ENCODE assay signal across 28 mouse cellular contexts in genomic region chr1:191883654-191884053, GRCm38 (mm10). TPM values are rescaled to one million over a fixed set of nuclear protein-coding genes. Genes with fewer than 3 reads are reported as not detected.
DNase-seq lines count a peak whose midpoint lies in the region; ATAC-seq and TF ChIP-seq lines count a peak whose summit lies in the region.
"Had no signal": no experiment of that assay in that cellular context is flagged by ENCODE, and none has a peak within 500 bp of the region (broad histone marks: within the 10 kb centered on the region; RNA-seq: fewer than 3 reads in every experiment).

No protein-coding gene starts in this region.

- peak; percentile 54 for ATAC-seq in intestine, embryonic 15.5 days
- ATAC-seq in intestine, postnatal 0 days, result no peak
- peak; percentile 13 for ATAC-seq in megakaryocyte progenitor cell, adult 5-6 weeks (replicated peaks; ENCODE audit: poor library complexity)
- ATAC-seq: forebrain, embryonic 15.5 days; inflammation-experienced regulatory T-cells, adult 6 months; lung, postnatal 0 days; midbrain, embryonic 13.5 days had no signal

- H3K9me3 ChIP-seq in intestine, embryonic 15.5 days, result no peaks in the 10 kb centered on the region
- no peaks in the 10 kb centered on the region for H3K9me3 ChIP-seq in intestine, postnatal 0 days (ENCODE audit: control insufficient read depth)
- H3K9me3 ChIP-seq in MEL (replicated peaks; ENCODE audit: insufficient read depth, low read length), result no peaks in the 10 kb centered on the region
- H3K9me3 ChIP-seq in embryonic facial prominence, embryonic 10.5 days, result no peaks in the 10 kb centered on the region
- H3K9me3 ChIP-seq: embryonic facial prominence, embryonic 13.5 days; forebrain, embryonic 10.5 days; forebrain, embryonic 15.5 days; hindbrain, embryonic 15.5 days; midbrain, embryonic 13.5 days; neural tube, embryonic 13.5 days had no signal

- no peak for TF ChIP-seq EP300 in MEL (IDR thresholded peaks at IDR 0.05; ENCODE audit: low read depth in 1 of 2, low read length in 2 of 2)

- no peak overlapping the region for H3K27ac ChIP-seq in intestine, embryonic 15.5 days
- no peak overlapping the region for H3K27ac ChIP-seq in intestine, postnatal 0 days (ENCODE audit: low read depth, low read length)
- H3K27ac ChIP-seq in MEL (ENCODE audit: control insufficient read depth, low read depth, low read length), result no peak overlapping the region
- H3K27ac ChIP-seq in embryonic facial prominence, embryonic 10.5 days (replicated peaks), result 0 out of 2 replicates have a peak overlapping the region, but pooled peaks have one; percentile 35
- H3K27ac ChIP-seq in layer of hippocampus, adult 2 months, result no peak overlapping the region
- H3K27ac ChIP-seq: embryonic facial prominence, embryonic 13.5 days; forebrain, embryonic 10.5 days; forebrain, embryonic 15.5 days; hindbrain, embryonic 15.5 days; midbrain, embryonic 13.5 days; neural tube, embryonic 13.5 days had no signal

- WGBS in intestine, embryonic 15.5 days, result 39% methylated on average over 5 of the region's 5 CpGs
- WGBS in intestine, postnatal 0 days, result 30% methylated on average over 5 of the region's 5 CpGs
- WGBS in embryonic facial prominence, embryonic 10.5 days, result 81% methylated on average over 5 of the region's 5 CpGs

- H3K4me1 ChIP-seq in intestine, embryonic 15.5 days (replicated peaks), result peaks cover 3% of the 10 kb centered on the region; the same call in 1 of the 2 replicates
- no peaks in the 10 kb centered on the region; the same call in 1 of the 2 replicates for H3K4me1 ChIP-seq in intestine, postnatal 0 days (replicated peaks; ENCODE audit: control insufficient read depth, insufficient read depth, low read length)
- H3K4me1 ChIP-seq in MEL (ENCODE audit: control insufficient read depth in 1 of 2, insufficient read depth in 2 of 2, low read length in 2 of 2), result peaks cover 20 to 38% of the 10 kb centered on the region in 2 experiments
- H3K4me1 ChIP-seq in embryonic facial prominence, embryonic 10.5 days, result peaks cover 21% of the 10 kb centered on the region
- H3K4me1 ChIP-seq: hindbrain, embryonic 15.5 days; midbrain, embryonic 13.5 days; neural tube, embryonic 13.5 days had no signal

- H3K4me3 ChIP-seq in intestine, embryonic 15.5 days (replicated peaks), result no peak overlapping the region
- H3K4me3 ChIP-seq in intestine, postnatal 0 days (ENCODE audit: low read depth, low read length), result no peak overlapping the region
- H3K4me3 ChIP-seq in MEL (ENCODE audit: control insufficient read depth in 1 of 2, insufficient read depth in 1 of 2, low read depth in 2 of 2, low read length in 2 of 2), result no peak overlapping the region
- no peak overlapping the region for H3K4me3 ChIP-seq in embryonic facial prominence, embryonic 10.5 days
- no peak overlapping the region for H3K4me3 ChIP-seq in layer of hippocampus, adult 2 months
- H3K4me3 ChIP-seq: embryonic facial prominence, embryonic 13.5 days; forebrain, embryonic 10.5 days; forebrain, embryonic 15.5 days; hindbrain, embryonic 15.5 days; megakaryocyte, embryonic 14.5 days; midbrain, embryonic 13.5 days; neural tube, embryonic 13.5 days had no signal

- DNase-seq in MEL (ENCODE audit: low read depth, low spot score), result no peak
- DNase-seq in embryonic facial prominence, embryonic 10.5 days (ENCODE audit: low spot score), result no peak
- DNase-seq in B cell, adult 2 months, result no peak
- DNase-seq in layer of hippocampus, adult 2 months (ENCODE audit: low spot score in 2 of 2), result no peak
- no peak for DNase-seq in cerebellum, postnatal 14 days
- DNase-seq: adrenal gland, adult 8-10 months; cerebellum, adult 2 months; cerebellum, postnatal 25 days; gastrocnemius, postnatal 25 days; heart, adult 11 months; kidney, adult 2 months; kidney, postnatal 10 days; layer of hippocampus, adult 9-11 months; right cerebral cortex, postnatal 4 days; thymus, postnatal 14 days had no signal

- no peak for TF ChIP-seq CTCF in intestine, postnatal 0 days (IDR thresholded peaks at IDR 0.05; ENCODE audit: low read depth)
- TF ChIP-seq CTCF in MEL (IDR thresholded peaks at IDR 0.05 in 2 of 3, conservative IDR thresholded peaks at IDR 0.05 in 1 of 3; ENCODE audit: control insufficient read depth in 1 of 3, insufficient read depth in 1 of 3, low read depth in 2 of 3, low read length in 3 of 3, poor library complexity in 1 of 3, severe bottlenecking in 1 of 3), result no peak
- TF ChIP-seq CTCF in layer of hippocampus, adult 2 months (conservative IDR thresholded peaks at IDR 0.05), result no peak

- no peaks in the 10 kb centered on the region for H3K36me3 ChIP-seq in intestine, embryonic 15.5 days
- H3K36me3 ChIP-seq in intestine, postnatal 0 days (ENCODE audit: control insufficient read depth, insufficient read depth), result no peaks in the 10 kb centered on the region
- H3K36me3 ChIP-seq in MEL (ENCODE audit: control insufficient read depth in 1 of 2, insufficient read depth in 2 of 2, low read length in 2 of 2), result peaks cover 0 to 37% of the 10 kb centered on the region in 2 experiments; a peak in 2 of 4 replicates
- no peaks in the 10 kb centered on the region for H3K36me3 ChIP-seq in embryonic facial prominence, embryonic 10.5 days (replicated peaks)
- H3K36me3 ChIP-seq: embryonic facial prominence, embryonic 13.5 days; forebrain, embryonic 10.5 days; forebrain, embryonic 15.5 days; hindbrain, embryonic 15.5 days; midbrain, embryonic 13.5 days; neural tube, embryonic 13.5 days had no signal

- TF ChIP-seq POLR2A in MEL (IDR thresholded peaks at IDR 0.05; ENCODE audit: control insufficient read depth in 1 of 2, insufficient read depth in 1 of 2, low read depth in 1 of 2, low read length in 2 of 2, poor library complexity in 1 of 2), result no peak

- H3K4me2 ChIP-seq in intestine, embryonic 15.5 days (replicated peaks), result no peak overlapping the region
- no peak overlapping the region for H3K4me2 ChIP-seq in intestine, postnatal 0 days (replicated peaks; ENCODE audit: low read depth)
- H3K4me2 ChIP-seq: embryonic facial prominence, embryonic 13.5 days; forebrain, embryonic 15.5 days; hindbrain, embryonic 15.5 days; midbrain, embryonic 13.5 days; neural tube, embryonic 13.5 days had no signal

- H3K27me3 ChIP-seq in intestine, embryonic 15.5 days (replicated peaks), result no peaks in the 10 kb centered on the region
- H3K27me3 ChIP-seq in intestine, postnatal 0 days (replicated peaks; ENCODE audit: control insufficient read depth, insufficient read depth, low read length), result no peaks in the 10 kb centered on the region
- H3K27me3 ChIP-seq in MEL (ENCODE audit: control insufficient read depth in 1 of 2, insufficient read depth in 2 of 2, low read length in 2 of 2), result no peaks in the 10 kb centered on the region; a peak in 1 of 4 replicates
- H3K27me3 ChIP-seq in embryonic facial prominence, embryonic 10.5 days (replicated peaks; ENCODE audit: low read depth, poor library complexity, severe bottlenecking), result no peaks in the 10 kb centered on the region
- H3K27me3 ChIP-seq: CH12.LX; embryonic facial prominence, embryonic 13.5 days; forebrain, embryonic 15.5 days; hindbrain, embryonic 15.5 days; midbrain, embryonic 13.5 days; neural tube, embryonic 13.5 days had no signal

- TF ChIP-seq RAD21 in MEL (IDR thresholded peaks at IDR 0.05; ENCODE audit: low read depth, low read length), result no peak

- H3K9ac ChIP-seq in intestine, embryonic 15.5 days, result no peak overlapping the region
- no peak overlapping the region for H3K9ac ChIP-seq in intestine, postnatal 0 days (ENCODE audit: low read depth, low read length)
- H3K9ac ChIP-seq in MEL (ENCODE audit: control insufficient read depth, low read depth, low read length, poor library complexity, severe bottlenecking), result no peak overlapping the region
- H3K9ac ChIP-seq: embryonic facial prominence, embryonic 13.5 days; forebrain, embryonic 15.5 days; hindbrain, embryonic 15.5 days; midbrain, embryonic 13.5 days; neural tube, embryonic 13.5 days had no signal

- H3K79me2 ChIP-seq in MEL (ENCODE audit: control insufficient read depth, insufficient read depth, low read length, poor library complexity), result no peaks in the 10 kb centered on the region

TF ChIP-seq in MEL, 35 proteins besides CTCF, POLR2A, EP300 and RAD21:
- TF ChIP-seq GATA1 (IDR thresholded peaks at IDR 0.05; ENCODE audit: low read depth, low read length), result peak; percentile 36; the same call in 1 of the 2 replicates
- no peak for TF ChIP-seq MXI1 (IDR thresholded peaks at IDR 0.05; ENCODE audit: low read depth, low read length)
TF ChIP-seq in MEL: peak in this region for 1.

RNA-seq across cellular contexts. Expression of gene Slc30a1, which starts 22.9 kb away (rescaled TPM):
- 4.5 and 5.5 TPM in 2 replicates for polyA plus RNA-seq in intestine, embryonic 15.5 days (2015; fragmentation: Nextera tagmentation; extraction: Ambion mirVana)
- 11.6 and 12.8 TPM in 2 replicates for polyA plus RNA-seq in intestine, postnatal 0 days (2015; fragmentation: Nextera tagmentation; extraction: Ambion mirVana)
- total RNA-seq in MEL (2012; rRNA removed), result 10.2 and 10.7 TPM in 2 replicates
- 10 to 100 TPM in 1 of 2 experiments, not detected in 1; 10.4 TPM for polyA plus RNA-seq in MEL (2012; ENCODE audit: insufficient read depth in 1 of 2, insufficient read length in 2 of 2, low read depth in 1 of 2, low replicate concordance in 2 of 2, missing spikeins in 1 of 2)
- polyA plus RNA-seq in embryonic facial prominence, embryonic 10.5 days (2016; fragmentation: Nextera tagmentation; extraction: Ambion mirVana), result 1.5 and 1.8 TPM in 2 replicates
- 4.7 TPM in 2 replicates for total RNA-seq in megakaryocyte progenitor cell, adult 5-6 weeks (2015)
- 5.3 and 5.6 TPM in 2 replicates for total RNA-seq in megakaryocyte progenitor cell, adult 5-6 weeks (2017)
- total RNA-seq in layer of hippocampus, adult 2 months (2021), result 10 to 100 TPM; 35.5 to 37.1 TPM
